Mouse (Mus musculus) embryonic facial prominence, embryonic 15.5 days (tissue): ENCODE data around the gene Rprd2. TPM values are rescaled to one million over a fixed set of nuclear protein-coding genes. Genes with fewer than 3 reads are reported as not detected.

Source experiments
- ATAC-seq: fragments of 200-750 bp; cut with Nextera tagmentation; 2 replicates; pipeline ENCODE4 v1.8.0; 2017; ENCODE audit warnings: low read depth, moderate TSS enrichment; ENCODE audit not compliant: insufficient number of reproducible peaks, low FRiP score, low TSS enrichment
- H3K27ac ChIP-seq: fragments of 300-500 bp; sonication (generic); replicated peaks from 2 replicates; pipeline ENCODE4 v1.5.1; 2015; ENCODE audit warnings: mild to moderate bottlenecking, inconsistent platforms
- H3K27me3 ChIP-seq: fragments of 300-500 bp; sonication (generic); 2 replicates; pipeline ENCODE4 v1.6.1; 2015; ENCODE audit warnings: inconsistent platforms
- H3K36me3 ChIP-seq: fragments of 300-500 bp; sonication (generic); 2 replicates; pipeline ENCODE4 v1.6.1; 2015; ENCODE audit warnings: mild to moderate bottlenecking, inconsistent platforms
- H3K4me1 ChIP-seq: fragments of 300-500 bp; sonication (generic); 2 replicates; pipeline ENCODE4 v1.6.1; 2015; ENCODE audit warnings: inconsistent platforms
- H3K4me2 ChIP-seq: fragments of 300-500 bp; sonication (generic); replicated peaks from 2 replicates; pipeline ENCODE4 v1.6.1; 2015; ENCODE audit warnings: mild to moderate bottlenecking, inconsistent platforms
- H3K4me3 ChIP-seq: fragments of 300-500 bp; sonication (generic); replicated peaks from 2 replicates; pipeline ENCODE4 v1.5.1; 2015; ENCODE audit warnings: mild to moderate bottlenecking, inconsistent platforms
- H3K9ac ChIP-seq: fragments of 300-500 bp; sonication (generic); 2 replicates; pipeline ENCODE4 v1.6.1; 2015; ENCODE audit warnings: inconsistent platforms
- H3K9me3 ChIP-seq: fragments of 300-500 bp; sonication (generic); replicated peaks from 2 replicates; pipeline ENCODE4 v1.6.1; 2016; ENCODE audit warnings: inconsistent platforms
- WGBS: fragments of 180-500 bp; shearing (Covaris S2); methylation state at CpG from one replicate; pipeline ENCODE4 v1.1.7; 2015; 5-methylcytosine and 5-hydroxymethylcytosine counted together
- polyA plus RNA-seq: library from polyadenylated mRNA; unstranded; fragments of >200 nt; fragmentation: Nextera tagmentation; extraction: Ambion mirVana; gene quantifications from 2 replicates; pipeline ENCODE4 v1.2.1, GENCODE M21; 2015

Gene Rprd2
- polyA plus RNA-seq, 1 experiment from 2014 or later = 20.8 TPM

DNA sequence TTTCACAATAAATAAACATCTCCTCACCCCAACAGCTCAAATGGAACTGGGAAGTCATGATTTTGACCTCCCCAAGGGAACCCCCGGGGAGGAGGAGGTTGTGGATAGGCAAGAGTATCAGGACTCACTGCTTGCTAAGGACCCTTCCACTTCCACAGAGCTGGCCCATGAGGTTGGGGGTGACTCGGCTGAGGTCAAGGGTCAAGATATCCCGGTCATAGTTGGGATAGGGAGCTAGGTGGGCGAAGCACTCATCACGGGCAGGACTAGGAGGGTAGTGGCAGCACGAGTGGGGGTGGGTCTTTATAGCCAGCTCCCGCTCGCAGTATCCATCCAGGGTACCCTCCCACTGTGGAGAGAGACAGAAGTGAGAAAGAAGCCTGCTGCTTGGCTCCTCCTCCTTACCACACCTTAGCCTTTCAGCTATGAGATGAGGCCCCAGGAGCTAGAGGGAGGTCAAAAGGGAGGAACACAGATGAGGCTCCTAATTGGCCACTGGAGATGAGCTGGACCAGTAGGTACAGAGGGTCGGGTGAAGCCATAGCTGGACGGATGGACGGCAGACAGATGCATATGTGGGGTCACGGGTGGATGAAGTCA is 83.5 kb downstream of the Rprd2 start:
- Histone ChIP-seq H3K4me2 (no peak overlapping the region), H3K27ac (no peak overlapping the region), H3K9ac (no peak overlapping the region), H3K27me3 (no peaks in the 10 kb centered on the region), H3K4me1 (peaks cover 22% of the 10 kb centered on the region), H3K4me3 (no peak overlapping the region), H3K9me3 (no peaks in the 10 kb centered on the region), H3K36me3 (peaks cover 8% of the 10 kb centered on the region)
- 88% methylated on average over 12 of the region's 12 CpGs for WGBS
- ATAC-seq = no peak

GRCm38 (mm10) chr3:95734092-95734702 is 84.5 kb downstream of the Rprd2 start:
- 52% methylated on average over 13 of the region's 13 CpGs for WGBS
- Histone ChIP-seq H3K27ac (peak overlapping the region; percentile 39; the same call in 1 of the 2 replicates), H3K4me1 (peaks cover 16% of the 10 kb centered on the region), H3K27me3 (no peaks in the 10 kb centered on the region), H3K4me3 (no peak overlapping the region), H3K36me3 (no peaks in the 10 kb centered on the region), H3K9me3 (no peaks in the 10 kb centered on the region), H3K4me2 (no peak overlapping the region), H3K9ac (no peak overlapping the region)
- no peak for ATAC-seq

DNA sequence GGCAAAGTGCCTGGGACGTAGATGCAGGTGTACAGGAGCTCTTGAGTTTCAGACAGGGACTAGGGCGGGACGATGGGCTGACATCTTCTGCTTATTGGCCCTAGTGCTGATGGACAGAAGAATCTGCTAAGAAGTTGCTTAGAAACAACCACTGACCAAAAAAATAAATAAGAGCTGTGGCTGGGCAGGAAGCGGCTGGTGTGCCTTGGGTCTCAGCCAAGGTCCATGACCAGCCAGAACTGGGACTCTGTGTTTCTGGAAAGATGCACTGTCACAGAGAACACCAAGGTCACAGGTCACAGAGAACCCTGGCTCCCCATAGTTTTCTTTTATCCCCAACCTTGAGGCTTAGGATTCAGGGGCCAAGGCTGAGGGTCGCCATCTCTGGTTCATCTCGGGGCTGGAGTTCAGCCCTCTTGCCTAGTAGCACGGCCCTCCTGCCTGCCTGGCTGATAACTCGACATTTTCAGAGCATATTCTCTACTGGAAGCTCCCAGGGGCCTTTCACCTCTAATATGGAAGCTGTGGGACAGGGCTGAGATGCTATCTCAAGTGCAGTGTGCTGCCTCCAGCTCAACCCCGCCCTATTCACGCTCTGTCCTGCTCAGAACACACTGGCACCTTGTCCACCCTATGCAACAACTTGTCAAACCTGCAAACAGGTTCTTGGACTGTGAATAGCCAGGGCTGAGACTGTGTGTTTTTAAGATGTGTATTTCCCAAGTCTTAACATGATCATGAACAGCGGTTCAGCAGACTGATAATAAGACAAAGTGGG is 85.7 kb downstream of the Rprd2 start:
- no peaks in the 10 kb centered on the region for H3K27me3 ChIP-seq
- H3K4me1 ChIP-seq = peaks cover 15% of the 10 kb centered on the region
- no peak overlapping the region; the same call in 1 of the 2 replicates for H3K27ac ChIP-seq
- H3K9ac ChIP-seq = no peak overlapping the region
- H3K9me3 ChIP-seq = no peaks in the 10 kb centered on the region
- H3K36me3 ChIP-seq = no peaks in the 10 kb centered on the region
- H3K4me2 ChIP-seq = no peak overlapping the region
- no peak for ATAC-seq
- 83% methylated on average over 11 of the region's 11 CpGs for WGBS
- no peak overlapping the region for H3K4me3 ChIP-seq

DNA sequence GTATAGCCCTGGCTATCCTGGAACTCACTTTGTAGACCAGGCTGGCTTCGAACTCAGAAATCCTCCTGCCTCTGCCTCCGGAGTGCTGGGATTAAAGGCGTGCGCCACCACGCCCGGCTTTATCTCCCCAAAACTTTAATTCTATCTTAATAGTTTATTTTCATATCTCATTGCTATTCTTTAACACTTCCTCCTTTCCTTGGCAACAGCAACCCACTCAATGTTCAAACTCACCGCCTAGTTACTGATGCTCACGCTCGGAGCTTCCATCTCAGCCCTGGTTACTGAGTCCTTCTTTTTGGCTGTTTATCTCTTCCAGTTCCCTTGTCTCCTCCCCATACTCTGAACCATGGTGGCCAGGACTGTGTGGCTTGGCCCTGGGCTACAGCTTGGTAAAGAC is 86.4 kb downstream of the Rprd2 start:
- no peak overlapping the region for H3K27ac ChIP-seq
- WGBS = 98% methylated on average over 9 of the region's 9 CpGs
- no peaks in the 10 kb centered on the region for H3K27me3 ChIP-seq
- no peak overlapping the region for H3K4me2 ChIP-seq
- no peak for ATAC-seq
- no peaks in the 10 kb centered on the region for H3K36me3 ChIP-seq
- H3K4me1 ChIP-seq = peaks cover 15% of the 10 kb centered on the region
- no peaks in the 10 kb centered on the region for H3K9me3 ChIP-seq
- H3K9ac ChIP-seq = no peak overlapping the region
- no peak overlapping the region for H3K4me3 ChIP-seq

DNA sequence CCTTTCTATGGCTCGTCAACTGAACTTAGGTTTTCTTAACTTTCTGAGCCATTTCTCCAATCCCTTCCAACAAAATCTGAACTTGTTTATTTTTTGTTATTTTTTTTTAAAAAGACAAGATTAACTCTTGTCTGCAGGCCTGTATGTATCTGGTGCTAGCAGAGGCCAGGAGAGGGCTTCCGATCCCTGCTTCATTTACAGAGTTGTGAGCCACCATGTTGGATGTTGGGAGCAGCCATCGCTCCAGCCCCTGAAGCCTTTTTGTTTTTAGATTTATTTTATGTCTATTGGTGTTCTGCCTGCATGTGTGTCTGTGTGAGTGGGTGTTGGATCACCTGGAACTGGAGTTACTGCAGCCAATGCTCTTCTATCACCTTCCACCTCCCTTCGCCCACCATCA is 86.9 kb downstream of the Rprd2 start:
- Histone ChIP-seq H3K27ac (no peak overlapping the region), H3K4me1 (peaks cover 15% of the 10 kb centered on the region), H3K4me3 (no peak overlapping the region), H3K9me3 (no peaks in the 10 kb centered on the region), H3K9ac (no peak overlapping the region), H3K36me3 (no peaks in the 10 kb centered on the region), H3K27me3 (no peaks in the 10 kb centered on the region), H3K4me2 (no peak overlapping the region)
- 68% methylated on average over 4 of the region's 4 CpGs for whole genome bisulfite sequencing
- no peak for ATAC-seq

DNA sequence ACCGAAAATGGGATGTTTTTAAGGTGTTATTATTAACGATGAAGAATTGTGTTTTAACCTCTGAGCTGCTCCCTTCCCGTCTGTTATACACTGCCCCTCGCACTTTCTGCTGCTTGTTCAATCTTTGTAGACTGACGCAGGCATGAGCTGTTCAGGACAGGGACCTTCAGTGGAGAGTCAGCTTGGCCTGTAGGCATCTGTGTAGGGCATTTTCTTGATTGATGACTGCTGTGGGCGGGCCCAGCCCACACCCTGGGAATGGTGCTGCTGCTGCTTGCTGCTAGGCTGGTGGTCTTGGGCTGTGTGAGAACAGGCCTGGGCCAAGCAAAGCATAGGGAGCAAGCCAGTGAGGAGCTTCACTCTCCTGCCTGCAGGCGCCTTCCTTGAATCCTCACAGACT is 88.2 kb downstream of the Rprd2 start:
- Histone ChIP-seq H3K36me3 (no peaks in the 10 kb centered on the region), H3K4me1 (peaks cover 15% of the 10 kb centered on the region), H3K4me2 (no peak overlapping the region), H3K9ac (no peak overlapping the region), H3K27me3 (no peaks in the 10 kb centered on the region), H3K4me3 (no peak overlapping the region), H3K9me3 (no peaks in the 10 kb centered on the region), H3K27ac (no peak overlapping the region)
- 85% methylated on average over 7 of the region's 7 CpGs for WGBS
- ATAC-seq = no peak

DNA sequence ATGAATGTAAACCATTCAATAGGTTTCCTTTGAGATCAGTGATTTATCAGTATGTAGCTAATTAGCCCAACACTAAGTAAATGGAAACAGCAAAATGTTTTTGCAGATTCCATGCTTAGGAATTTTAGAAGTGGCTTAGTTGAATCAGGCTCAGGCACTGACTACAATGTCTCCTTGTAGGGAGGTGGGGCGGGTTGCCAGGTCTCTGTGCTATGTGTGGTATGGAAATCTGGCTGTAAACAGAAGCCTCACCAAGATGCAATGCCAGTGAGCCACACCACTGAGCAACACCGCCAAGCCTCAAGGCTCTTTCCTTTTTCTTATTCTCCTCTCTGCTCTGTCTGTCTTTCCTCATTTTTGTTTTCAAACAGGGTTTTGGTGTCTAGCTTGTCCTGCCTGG is 89.8 kb downstream of the Rprd2 start:
- Histone ChIP-seq H3K9me3 (no peaks in the 10 kb centered on the region), H3K27me3 (no peaks in the 10 kb centered on the region), H3K4me3 (no peak overlapping the region), H3K9ac (no peak overlapping the region), H3K27ac (no peak overlapping the region), H3K4me2 (no peak overlapping the region), H3K4me1 (peaks cover 4% of the 10 kb centered on the region; the same call in 1 of the 2 replicates), H3K36me3 (no peaks in the 10 kb centered on the region)
- ATAC-seq = no peak
- 65% methylated on average over 2 of the region's 2 CpGs for WGBS

GRCm38 (mm10) chr3:95726696-95727358 is 91.8 kb downstream of the Rprd2 start:
- Histone ChIP-seq H3K9ac (no peak overlapping the region), H3K27ac (no peak overlapping the region), H3K9me3 (no peaks in the 10 kb centered on the region), H3K27me3 (no peaks in the 10 kb centered on the region), H3K4me2 (no peak overlapping the region), H3K4me1 (no peaks in the 10 kb centered on the region), H3K36me3 (no peaks in the 10 kb centered on the region), H3K4me3 (no peak overlapping the region)
- no peak for ATAC-seq
- 48% methylated on average over 7 of the region's 7 CpGs for WGBS

- H3K4me3 ChIP-seq = no peak overlapping the region
- no peak overlapping the region for H3K9ac ChIP-seq
- H3K9me3 ChIP-seq = no peaks in the 10 kb centered on the region
- no peaks in the 10 kb centered on the region for H3K36me3 ChIP-seq
- no peak for ATAC-seq
- no peak overlapping the region for H3K27ac ChIP-seq
- 83% methylated on average over 7 of the region's 7 CpGs for WGBS
- no peaks in the 10 kb centered on the region for H3K4me1 ChIP-seq
- no peak overlapping the region for H3K4me2 ChIP-seq
- no peaks in the 10 kb centered on the region for H3K27me3 ChIP-seq
These were observed 92.8 kb downstream of the Rprd2 start for GRCm38 (mm10) chr3:95725863-95726262.

DNA sequence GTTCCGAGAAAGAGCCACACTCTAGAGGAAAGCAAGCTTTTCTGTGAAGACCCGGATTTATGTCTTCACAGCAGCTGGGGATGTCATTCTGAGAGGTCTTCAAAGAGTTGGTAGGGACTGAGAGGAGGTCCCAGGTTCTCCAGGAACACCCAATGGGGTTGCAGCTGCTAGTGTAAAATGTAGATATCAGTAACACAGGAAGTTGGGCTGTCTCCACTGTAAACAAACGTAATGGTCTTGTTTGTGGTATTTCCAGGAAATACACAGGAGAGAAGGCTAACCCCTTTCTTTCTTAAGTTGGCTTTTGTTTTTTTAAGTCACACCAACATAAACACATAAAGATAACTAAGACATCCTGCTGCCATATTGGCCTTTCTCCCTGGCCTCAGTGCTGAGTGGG is 96.3 kb downstream of the Rprd2 start:
- Histone ChIP-seq H3K4me2 (no peak overlapping the region), H3K9ac (no peak overlapping the region), H3K36me3 (no peaks in the 10 kb centered on the region), H3K27ac (no peak overlapping the region), H3K4me1 (no peaks in the 10 kb centered on the region), H3K27me3 (no peaks in the 10 kb centered on the region), H3K4me3 (no peak overlapping the region), H3K9me3 (no peaks in the 10 kb centered on the region)
- 71% methylated on average over 3 of the region's 3 CpGs for WGBS
- ATAC-seq = no peak

DNA sequence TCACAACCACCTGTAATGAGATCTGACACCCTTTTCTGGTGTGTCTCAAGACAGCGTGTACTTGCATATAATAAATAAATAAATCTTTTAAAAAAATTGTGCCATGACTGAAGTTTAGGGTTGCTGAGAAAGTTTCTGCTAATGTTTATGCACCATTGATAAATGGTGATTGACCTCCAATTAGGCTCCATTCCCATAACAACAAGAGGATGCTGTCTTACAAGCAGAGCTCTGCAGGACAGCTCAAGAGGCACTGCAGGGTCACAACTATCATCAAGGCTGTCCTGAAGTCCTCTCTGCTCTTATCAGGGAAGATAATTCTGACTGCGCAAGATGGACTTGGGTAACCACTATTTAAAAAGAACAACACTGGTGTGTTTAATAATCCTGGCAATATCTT is 100.5 kb downstream of the Rprd2 start:
- Histone ChIP-seq H3K9me3 (no peaks in the 10 kb centered on the region), H3K27ac (no peak overlapping the region), H3K4me2 (no peak overlapping the region), H3K4me3 (no peak overlapping the region), H3K36me3 (no peaks in the 10 kb centered on the region), H3K9ac (no peak overlapping the region), H3K4me1 (no peaks in the 10 kb centered on the region), H3K27me3 (no peaks in the 10 kb centered on the region)
- 89% methylated on average over 2 of the region's 2 CpGs for WGBS
- ATAC-seq = no peak
